ENCODE assay signal across 22 mouse cellular contexts in the genomic region with DNA sequence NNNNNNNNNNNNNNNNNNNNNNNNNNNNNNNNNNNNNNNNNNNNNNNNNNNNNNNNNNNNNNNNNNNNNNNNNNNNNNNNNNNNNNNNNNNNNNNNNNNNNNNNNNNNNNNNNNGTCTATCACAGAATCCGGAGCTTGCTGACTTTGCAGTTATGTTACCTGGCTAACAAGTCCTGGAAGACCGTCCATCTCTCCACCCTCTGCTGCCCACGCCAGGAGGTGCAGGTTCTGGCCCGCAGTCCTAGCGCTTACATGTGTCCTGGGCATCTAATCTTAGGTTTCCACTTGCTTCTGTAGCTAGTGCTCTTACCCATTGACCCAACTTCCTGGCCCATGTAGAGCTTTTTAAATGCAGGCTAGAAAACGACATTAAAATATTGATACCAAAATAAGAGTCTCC.
"Had no signal": no experiment of that assay in that cellular context is flagged by ENCODE, and none has a peak within 500 bp of the region (broad histone marks: within the 10 kb centered on the region; RNA-seq: fewer than 3 reads in every experiment).

No protein-coding gene starts in this region.

- DNase-seq: gastrocnemius, postnatal 14 days; gastrocnemius, postnatal 36 days; heart, adult 11 months; heart, postnatal 14 days; heart, postnatal 36 days; kidney, adult 11 months; kidney, adult 2 months; kidney, postnatal 10 days; kidney, postnatal 25 days; layer of hippocampus, adult 9-11 months; liver; liver, embryonic 13.5 days; liver, postnatal 0 days had no signal

- H3K4me3 ChIP-seq: heart, embryonic 10.5 days; heart, embryonic 12.5 days; hindbrain, embryonic 13.5 days; hindbrain, embryonic 15.5 days; left cerebral cortex, adult 2 months; limb, embryonic 10.5 days; limb, embryonic 12.5 days; liver, embryonic 13.5 days; liver, embryonic 15.5 days had no signal

- H3K27me3 ChIP-seq: heart, embryonic 12.5 days; hindbrain, embryonic 15.5 days; limb, embryonic 12.5 days; liver, embryonic 13.5 days; liver, embryonic 15.5 days had no signal

- H3K4me1 ChIP-seq: heart, embryonic 10.5 days; heart, embryonic 12.5 days; hindbrain, embryonic 15.5 days; liver, embryonic 13.5 days; liver, embryonic 15.5 days had no signal

- H3K27ac ChIP-seq: heart, embryonic 10.5 days; hindbrain, embryonic 13.5 days; hindbrain, embryonic 15.5 days; hindbrain, postnatal 0 days; left cerebral cortex, adult 2 months; limb, embryonic 10.5 days; limb, embryonic 12.5 days; liver, embryonic 13.5 days; liver, embryonic 15.5 days had no signal
